Mouse (Mus musculus) erythroblast, embryonic 14.5 days (primary cell): ENCODE results near the gene Gm4756.

Experiments
- GATA1 ChIP-seq: IDR thresholded peaks from 2 replicates; pipeline ENCODE4 v1.6.1; 2012; ENCODE audit warnings: low read length, inconsistent platforms, mixed read lengths
- TAL1 ChIP-seq: IDR thresholded peaks from 3 replicates; pipeline ENCODE4 v1.6.1; 2012; ENCODE audit warnings: low read length, inconsistent platforms, mixed read lengths

DNA sequence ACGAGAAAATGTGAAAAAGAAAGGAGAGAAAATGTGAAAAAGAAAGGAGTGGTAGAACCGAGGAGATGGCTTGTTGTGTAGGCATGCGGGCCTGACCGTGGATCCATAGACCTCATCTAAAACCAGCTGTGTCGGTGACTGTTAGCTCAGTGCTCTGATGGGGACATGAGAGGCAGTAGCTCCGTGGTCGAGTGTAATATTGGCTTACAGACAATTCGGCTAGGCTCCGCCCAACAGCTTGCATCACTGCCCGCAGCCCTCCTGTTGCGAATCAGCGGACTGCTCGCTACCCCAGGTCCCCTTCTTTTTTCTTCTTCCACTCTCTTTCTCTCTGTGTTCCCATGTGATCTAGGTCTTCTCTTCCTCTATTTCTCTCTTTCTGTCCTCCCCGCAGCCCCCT is 540 bp downstream of the Gm4756 start:
- TF ChIP-seq TAL1, result no peak
- no peak for TF ChIP-seq GATA1
